Mouse (Mus musculus): ENCODE results near the gene Pnmal2. TPM values are rescaled to one million over a fixed set of nuclear protein-coding genes. Genes with fewer than 3 reads are reported as not detected.

Pnmal2 gene
- total RNA-seq (2021): 1 to 10 TPM; 3.6 to 4.0 TPM
- long read RNA-seq, experiment 1, full-length matches to known transcripts: 3 of 3 reads
- long read RNA-seq, experiment 1, partial matches to known transcripts: 0 of 3 reads
- long read RNA-seq, experiment 1, other reads (novel, unspliced or antisense): 0 of 3 reads
- long read RNA-seq, experiment 2, full-length matches to known transcripts: 7 of 7 reads
- long read RNA-seq, experiment 2, partial matches to known transcripts: 0 of 7 reads
- long read RNA-seq, experiment 2, other reads (novel, unspliced or antisense): 0 of 7 reads

GRCm38 (mm10) chr7:16944061-16944807 lies at the start of gene Pnmal2:
TSS of gene Pnmal2 (plus strand) at chr7:16944682.
- DNase-seq: peak; percentile 85 to 86
- intact Hi-C loops (cut with DNase I): no loop called here

- DNase-seq: peak; percentile 81 to 87
- intact Hi-C loops (cut with DNase I): loop anchor here (1.0 kb wide), 1 partner anchor 18 kb away; no protein-coding TSS in a partner anchor
Observed at GRCm38 (mm10) chr7:16895000-16895399, 49.5 kb upstream of the Pnmal2 start.

- intact Hi-C loops (cut with DNase I): loop anchor here (1.0 kb wide), 1 partner anchor 18 kb away; no protein-coding TSS in a partner anchor
- no peak for DNase-seq
Observed at GRCm38 (mm10) chr7:16895511-16895910, 49.0 kb upstream of the Pnmal2 start.

GRCm38 (mm10) chr7:16900526-16900925 lies 44.0 kb upstream of the Pnmal2 start:
- no peak for DNase-seq
- intact Hi-C loops (cut with DNase I): no loop called here

GRCm38 (mm10) chr7:16903439-16903955 lies 41.0 kb upstream of the Pnmal2 start:
- no peak for DNase-seq
- intact Hi-C loops (cut with DNase I): no loop called here

- DNase-seq: no peak
- intact Hi-C loops (cut with DNase I): no loop called here
Observed at GRCm38 (mm10) chr7:16904120-16904675, 40.3 kb upstream of the Pnmal2 start.

- DNase-seq: peak in 1 of 2 experiments; percentile 59
- intact Hi-C loops (cut with DNase I): loop anchor here (5.0 kb wide), 1 partner anchor 163 kb away; no protein-coding TSS in a partner anchor
Observed at GRCm38 (mm10) chr7:16905491-16906021, 38.9 kb upstream of the Pnmal2 start.

GRCm38 (mm10) chr7:16906281-16906680 lies 38.2 kb upstream of the Pnmal2 start, which contains the start of gene Ptgir:
TSS of gene Ptgir (plus strand) at chr7:16906490.
- DNase-seq: peak; percentile 76 to 80
- intact Hi-C loops (cut with DNase I): loop anchor here (5.0 kb wide), 1 partner anchor 164 kb away; no protein-coding TSS in a partner anchor

GRCm38 (mm10) chr7:16906889-16907559 lies 37.5 kb upstream of the Pnmal2 start:
- DNase-seq: no peak

GRCm38 (mm10) chr7:16907842-16908241 lies 36.6 kb upstream of the Pnmal2 start:
- DNase-seq: no peak
- intact Hi-C loops (cut with DNase I): loop anchor here (5.0 kb wide), 1 partner anchor 166 kb away; no protein-coding TSS in a partner anchor

More at GRCm38 (mm10) chr7:16906889-16907559, 37.5 kb upstream of the Pnmal2 start:
- intact Hi-C loops (cut with DNase I): loop anchor here (5.0 kb wide), 1 partner anchor 165 kb away; no protein-coding TSS in a partner anchor

- intact Hi-C loops (cut with DNase I): loop anchor here (5.0 kb wide), 1 partner anchor 166 kb away; no protein-coding TSS in a partner anchor
- DNase-seq: no peak
Observed at GRCm38 (mm10) chr7:16908367-16908766, 36.1 kb upstream of the Pnmal2 start.

- intact Hi-C loops (cut with DNase I): loop anchor here (5.0 kb wide), 1 partner anchor 167 kb away; no protein-coding TSS in a partner anchor
- no peak for DNase-seq
Observed at GRCm38 (mm10) chr7:16908859-16909258, 35.6 kb upstream of the Pnmal2 start.

GRCm38 (mm10) chr7:16909909-16910308 lies 34.6 kb upstream of the Pnmal2 start:
- intact Hi-C loops (cut with DNase I): loop anchor here (5.0 to 10.0 kb wide), 4 partner anchors 33 to 285 kb away; partner anchors contain the start of gene Dact3
- no peak for DNase-seq

- DNase-seq: no peak
- intact Hi-C loops (cut with DNase I): loop anchor here (5.0 to 10.0 kb wide), 3 partner anchors 35 to 287 kb away; partner anchors contain the start of gene Dact3
Observed at GRCm38 (mm10) chr7:16911904-16912303, 32.6 kb upstream of the Pnmal2 start.

GRCm38 (mm10) chr7:16912360-16912759 lies 32.1 kb upstream of the Pnmal2 start:
- intact Hi-C loops (cut with DNase I): loop anchor here (5.0 to 10.0 kb wide), 3 partner anchors 35 to 288 kb away; partner anchors contain the start of gene Dact3
- no peak for DNase-seq

GRCm38 (mm10) chr7:16913806-16914452 lies 30.6 kb upstream of the Pnmal2 start:
- peak; percentile 79 to 89 for DNase-seq
- intact Hi-C loops (cut with DNase I): loop anchor here (1.0 to 10.0 kb wide), 4 partner anchors 19 to 289 kb away; partner anchors contain the start of gene Dact3

GRCm38 (mm10) chr7:16914453-16915343 lies 29.8 kb upstream of the Pnmal2 start:
- intact Hi-C loops (cut with DNase I): loop anchor here (5.0 to 10.0 kb wide), 3 partner anchors 37 to 290 kb away; partner anchors contain the start of gene Dact3
- no peak for DNase-seq

All from heart, postnatal 14 days (tissue).